Mouse (Mus musculus): Measurements from ENCODE around the gene Esrra.
"Not testable (repeated sequence)": the region's sequence is repeated elsewhere in the genome, so short reads cannot be mapped to it uniquely, and the experiment has no call there.

The Esrra gene

DNA sequence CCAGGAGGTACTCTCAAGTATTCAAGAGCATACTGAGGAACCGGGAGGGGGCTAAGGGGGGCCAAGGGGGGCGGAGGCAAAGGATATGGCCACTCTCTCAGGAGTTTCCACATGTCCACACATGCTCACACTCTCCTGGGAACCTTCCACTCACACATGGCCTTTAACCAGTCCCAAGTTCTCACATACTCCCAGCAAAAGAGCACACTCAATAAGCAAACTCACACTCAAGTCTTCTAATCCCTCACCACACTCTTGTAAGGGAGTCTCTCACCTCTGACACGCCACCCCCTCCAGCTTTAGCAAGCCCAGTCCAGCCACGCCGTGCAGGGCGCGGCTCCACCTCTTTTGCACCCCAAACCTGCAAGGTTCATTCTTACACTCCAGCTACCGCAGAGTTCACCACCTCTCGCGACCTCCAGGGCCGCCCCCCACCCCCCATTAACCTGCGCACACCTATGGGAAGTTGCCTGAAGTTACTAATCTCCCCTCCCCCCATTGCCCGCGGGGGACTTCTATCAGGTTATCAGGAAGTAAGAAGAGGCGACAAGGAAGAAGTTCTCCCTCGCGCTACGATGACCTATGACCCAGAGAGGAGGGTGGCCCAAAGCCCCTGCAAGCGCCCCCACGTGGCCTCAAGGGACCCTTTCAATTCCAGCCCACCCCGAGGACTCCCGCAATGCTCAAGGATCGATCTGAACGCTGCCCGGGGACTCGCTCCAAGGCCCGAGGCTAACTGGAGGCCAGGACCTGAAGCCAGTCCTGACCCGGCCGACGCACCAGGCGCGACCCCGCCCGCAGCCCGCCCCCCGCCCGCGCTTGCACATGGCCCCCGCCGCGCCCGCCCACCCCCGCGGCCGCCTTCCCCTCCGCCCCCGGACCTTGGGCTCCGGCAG is 624 bp downstream of the Esrra start:
- no peak for DNase-seq (ENCODE audit: low read depth, low spot score)

DNA sequence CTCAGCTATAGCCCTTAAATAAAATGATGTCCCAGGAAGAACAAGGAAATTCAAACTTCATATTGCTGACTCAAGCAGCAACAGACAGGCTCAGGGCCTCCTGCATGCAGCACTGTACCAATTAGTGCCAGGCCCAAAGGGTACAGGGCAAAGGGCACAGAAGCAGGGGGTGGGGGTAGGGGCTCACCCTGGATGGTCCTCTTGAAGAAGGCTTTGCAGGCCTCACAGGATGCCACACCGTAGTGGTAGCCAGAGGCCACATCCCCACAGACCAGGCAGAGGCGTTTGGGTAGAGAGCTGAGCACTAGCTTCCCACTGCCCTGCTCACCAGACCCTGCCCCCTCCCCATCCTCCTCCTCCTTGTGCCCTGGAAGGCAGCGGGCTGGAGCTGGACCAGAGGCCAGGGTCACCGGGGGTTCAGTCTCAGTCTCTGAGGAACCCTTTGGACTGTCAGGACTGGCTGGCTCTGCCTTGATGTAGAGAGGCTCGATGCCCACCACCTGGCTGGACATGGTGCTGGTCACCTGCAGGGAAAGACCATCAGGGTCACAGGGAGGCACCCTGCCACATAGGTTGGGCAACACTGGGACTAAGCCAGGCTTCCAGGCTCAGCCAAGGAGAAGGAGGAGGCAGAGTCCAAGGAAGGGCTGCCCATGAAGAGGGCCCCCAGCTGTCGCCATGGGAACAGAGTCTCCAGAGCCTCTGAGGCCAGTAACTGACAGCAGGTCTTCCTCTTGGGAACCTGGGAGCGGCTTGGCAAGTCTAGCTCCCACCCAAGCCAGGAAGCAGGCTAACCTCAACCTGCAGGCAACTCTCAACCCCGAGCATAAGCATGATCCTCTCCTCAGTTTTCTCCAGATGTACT is 1.5 kb downstream of the Esrra start:
- DNase-seq (ENCODE audit: low read depth, low spot score) = no peak

DNA sequence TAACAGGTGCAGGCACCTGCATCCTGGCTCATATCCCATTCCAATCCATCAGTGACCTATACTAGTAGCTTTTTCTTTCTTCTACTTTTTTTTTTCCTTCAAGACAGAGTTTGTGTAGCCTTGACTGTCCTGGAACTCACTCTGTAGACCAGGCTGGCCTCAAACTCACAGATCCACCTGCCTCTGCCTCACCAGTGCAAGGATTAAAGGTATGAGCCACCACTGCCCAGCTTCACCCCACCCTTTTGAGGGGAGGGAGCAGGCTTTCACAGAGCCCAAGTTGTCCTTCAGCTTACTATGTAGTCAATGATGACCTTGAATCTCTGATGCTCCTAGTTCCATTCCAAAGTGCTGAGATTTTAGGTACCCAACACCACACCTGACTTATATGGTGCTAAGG is 2.2 kb downstream of the Esrra start:
- DNase-seq (ENCODE audit: low read depth, low spot score) = no peak

DNA sequence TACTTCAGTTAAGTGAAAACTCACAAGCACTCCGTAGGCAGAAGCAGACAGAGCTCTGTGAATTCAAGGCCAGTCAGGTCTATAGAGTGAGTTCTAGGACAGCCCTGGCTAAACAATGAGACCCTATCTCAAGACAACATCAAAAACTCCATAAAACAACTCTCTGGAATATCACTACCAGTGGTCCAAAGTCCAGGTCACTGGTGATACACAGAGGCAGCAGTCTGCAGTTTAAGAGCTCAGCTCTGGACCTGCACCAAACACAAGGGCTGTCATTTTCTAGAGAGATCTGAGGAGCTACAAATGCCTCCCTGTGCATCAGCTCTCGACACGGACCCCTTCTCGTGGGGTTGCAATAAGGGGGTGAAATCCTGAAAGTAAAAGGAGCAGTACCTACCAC is 3.3 kb downstream of the Esrra start:
- DNase-seq (ENCODE audit: low read depth, low spot score) = no peak

DNA sequence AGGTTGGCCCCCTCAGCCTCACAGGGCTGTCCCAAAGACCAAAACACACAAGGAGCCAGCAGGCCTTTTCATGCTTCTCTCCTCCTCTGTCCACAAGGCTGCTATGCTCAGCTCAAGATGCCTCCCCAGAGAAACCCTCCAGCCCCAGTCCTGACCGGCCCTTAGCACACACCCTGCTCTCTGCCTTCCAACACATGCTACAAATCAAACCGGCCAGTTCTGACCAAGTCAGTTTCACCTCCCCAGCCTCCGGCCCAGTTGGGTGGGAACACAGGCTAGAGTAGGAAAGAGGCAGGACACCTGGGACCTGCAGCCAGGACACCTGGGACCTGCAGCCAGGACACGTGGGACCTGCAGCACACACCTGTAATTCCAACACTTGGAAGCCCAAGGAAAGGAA is 5.1 kb downstream of the Esrra start:
- no peak for DNase-seq (ENCODE audit: low read depth, low spot score)

DNA sequence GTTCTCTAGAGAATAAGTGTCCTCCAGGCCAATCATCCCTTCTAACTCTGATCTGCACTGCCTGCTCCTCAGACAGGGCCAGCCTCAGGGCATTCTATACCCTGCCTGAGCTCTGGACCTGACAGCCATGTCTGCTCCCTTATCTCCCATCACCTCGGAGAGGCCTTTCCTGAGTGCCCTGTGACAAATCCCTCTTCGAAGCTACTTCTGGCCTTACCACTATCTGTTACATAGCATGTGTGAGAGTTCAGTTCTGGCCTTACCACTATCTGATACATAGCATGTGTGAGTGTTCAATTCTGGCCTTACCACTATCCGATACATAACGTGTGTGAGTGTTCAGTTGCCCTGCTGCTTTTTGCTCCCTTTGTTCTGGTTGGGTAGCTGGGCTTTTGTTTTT is 6.3 kb downstream of the Esrra start:
- DNase-seq (ENCODE audit: low read depth, low spot score) = no peak

DNA sequence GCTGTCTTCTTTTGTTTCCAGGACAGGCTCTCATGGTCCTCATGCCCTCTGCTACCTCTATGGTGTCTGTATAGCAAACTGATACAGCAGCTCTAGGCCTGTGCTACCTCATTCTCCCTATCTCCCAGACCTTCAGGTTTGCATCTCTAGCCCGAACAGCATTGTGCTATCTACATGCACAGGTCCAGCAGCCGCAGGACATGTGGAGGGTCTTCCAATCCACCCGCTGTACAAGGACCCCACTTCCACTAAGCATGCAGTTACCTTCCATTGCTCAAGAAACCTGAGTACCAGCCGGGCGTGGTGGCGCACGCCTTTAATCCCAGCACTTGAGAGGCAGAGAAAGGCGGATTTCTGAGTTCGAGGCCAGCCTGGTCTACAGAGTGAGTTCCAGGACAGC is 7.1 kb downstream of the Esrra start:
- no peak for DNase-seq (ENCODE audit: low read depth, low spot score)

DNA sequence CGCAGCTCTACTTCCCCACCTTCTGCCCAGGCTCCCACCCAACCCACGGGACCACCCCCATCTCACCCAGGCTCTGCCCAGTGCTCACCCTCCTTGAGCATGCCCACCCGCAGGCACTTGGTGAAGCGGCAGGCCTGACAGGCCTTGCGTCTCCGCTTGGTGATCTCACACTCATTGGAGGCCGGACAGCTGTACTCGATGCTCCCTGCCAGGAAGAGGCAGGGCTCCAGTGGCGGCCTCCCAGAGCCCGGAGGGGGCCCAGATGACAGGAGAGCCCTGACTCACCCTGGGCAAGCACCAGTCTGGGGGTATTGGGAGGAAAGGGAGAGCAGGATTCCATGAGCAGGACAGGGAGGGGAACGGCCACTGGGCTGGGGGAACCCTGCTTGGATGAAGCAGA is 7.6 kb downstream of the Esrra start:
- no peak for DNase-seq (ENCODE audit: low read depth, low spot score)

DNA sequence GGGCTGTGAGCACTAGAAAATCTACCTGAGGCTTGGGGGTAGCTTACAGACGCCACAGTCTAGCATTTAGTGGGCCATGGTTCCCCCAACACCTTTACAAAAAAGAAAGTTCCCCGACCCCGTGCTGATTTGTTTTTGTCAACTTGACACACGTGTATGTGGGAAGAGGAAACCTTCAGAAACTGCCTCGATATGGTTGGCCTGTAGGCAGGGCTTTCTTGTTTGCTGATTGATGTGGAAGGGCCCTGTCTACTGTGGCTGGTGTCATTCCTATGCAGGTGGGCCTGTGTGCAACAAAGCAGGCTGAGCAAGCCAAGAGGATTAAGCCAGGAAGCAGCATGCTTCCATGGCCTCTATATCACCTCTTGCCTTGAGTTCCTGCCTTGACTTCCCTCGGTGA is 8.6 kb downstream of the Esrra start:
- no peak for DNase-seq (ENCODE audit: low read depth, low spot score)

DNA sequence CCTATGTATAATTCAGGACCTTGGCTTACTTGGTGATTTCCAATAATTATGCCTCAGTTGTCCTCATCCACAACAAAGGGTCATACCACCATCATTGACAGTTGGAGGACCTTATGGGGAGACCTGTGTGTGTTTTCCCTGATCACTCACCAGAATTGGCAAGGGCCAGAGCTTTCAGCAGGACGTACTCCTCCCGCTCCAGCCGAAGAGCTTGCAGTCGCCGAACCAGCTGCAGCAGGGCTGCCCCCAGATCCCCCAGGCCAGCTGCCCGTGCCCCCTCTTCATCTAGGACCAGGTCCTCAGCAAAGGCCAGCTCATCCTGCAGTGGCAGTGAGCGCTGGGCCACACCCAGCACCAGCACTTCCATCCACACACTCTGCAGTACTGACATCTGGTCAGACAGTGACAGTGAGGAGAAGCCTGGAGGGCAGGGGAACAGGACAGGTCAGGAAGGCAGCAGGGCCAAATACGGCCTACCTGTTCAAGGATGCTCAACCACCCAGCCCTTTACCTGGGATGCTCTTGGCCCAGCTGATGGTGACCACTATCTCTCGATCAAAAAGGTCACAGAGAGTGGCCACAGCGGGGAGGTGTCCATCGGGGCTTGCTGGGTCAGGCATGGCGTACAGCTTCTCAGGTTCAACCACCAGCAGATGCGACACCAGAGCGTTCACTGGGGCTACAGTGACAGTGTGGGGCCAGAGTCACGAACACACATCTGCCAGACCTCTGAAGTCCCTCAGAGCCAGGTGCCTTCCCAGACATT is 9.2 kb downstream of the Esrra start:
- DNase-seq (ENCODE audit: low read depth, low spot score) = no peak

DNA sequence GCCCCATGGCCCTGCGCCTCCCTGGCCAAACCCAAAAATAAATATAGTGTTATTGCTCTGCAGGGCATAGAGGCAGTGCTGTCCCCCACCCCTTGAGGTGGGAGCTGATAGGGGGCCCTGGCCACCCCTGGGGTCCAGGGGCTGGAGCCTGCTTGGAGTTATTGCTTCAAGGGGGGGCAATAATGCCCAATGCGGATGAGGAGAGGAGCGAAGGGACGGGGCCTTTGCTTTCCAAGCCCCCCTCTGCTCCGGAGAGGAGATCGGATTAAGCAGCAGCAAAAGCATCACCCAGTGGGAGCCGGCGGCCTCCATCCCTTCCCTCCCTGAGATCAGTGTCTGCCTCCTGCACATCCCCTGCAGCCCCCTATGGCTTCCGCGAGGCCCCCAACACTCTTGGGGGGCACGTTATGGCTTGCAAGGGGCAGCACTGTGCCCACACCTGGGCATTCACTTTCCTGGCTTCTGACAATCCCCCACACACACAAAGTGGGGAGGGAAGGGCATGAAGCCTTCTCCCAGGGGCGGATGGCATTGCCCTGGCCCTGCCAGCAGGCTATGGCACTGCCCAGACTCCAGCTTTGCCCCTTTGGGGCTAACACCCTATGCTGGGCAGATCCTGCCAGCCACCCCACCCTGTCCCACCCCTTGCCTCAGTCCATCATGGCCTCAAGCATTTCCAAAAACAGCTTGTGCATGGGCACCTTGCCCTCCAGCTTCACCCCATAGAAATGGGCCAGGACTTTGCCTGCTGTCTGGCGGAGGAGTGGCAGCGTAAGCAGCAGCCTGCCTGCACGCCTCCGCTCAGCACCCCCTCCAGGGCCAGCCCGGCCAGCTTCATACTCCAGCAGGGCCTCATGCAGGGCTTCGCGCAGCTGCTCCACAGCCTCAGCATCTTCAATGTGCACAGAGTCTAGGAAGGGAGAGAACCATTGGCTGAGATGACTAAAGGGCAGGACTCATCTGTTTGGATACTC is 10.2 kb downstream of the Esrra start:
- no peak for DNase-seq (ENCODE audit: low read depth, low spot score)

DNA sequence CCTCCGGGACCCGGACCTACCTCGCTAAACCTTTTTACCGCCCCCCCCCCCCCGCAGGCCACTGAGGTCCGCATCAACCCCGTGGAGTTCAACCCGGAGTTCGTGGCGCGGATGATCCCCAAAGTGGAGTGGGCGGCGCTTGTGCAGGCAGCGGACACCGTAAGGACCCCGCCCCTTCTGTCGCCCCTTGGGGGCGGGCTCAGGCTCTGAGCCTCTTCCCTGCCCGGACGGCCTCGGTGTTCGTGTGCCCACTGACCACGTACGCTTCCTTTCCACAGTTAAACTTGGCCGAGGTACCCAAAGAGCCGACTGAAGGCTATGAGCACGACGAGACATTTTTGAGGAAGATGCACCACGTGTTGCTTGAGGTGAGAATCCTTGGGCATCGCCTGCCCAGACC is 11.3 kb downstream of the Esrra start:
- DNase-seq (ENCODE audit: low read depth, low spot score) = not testable (repeated sequence)

DNA sequence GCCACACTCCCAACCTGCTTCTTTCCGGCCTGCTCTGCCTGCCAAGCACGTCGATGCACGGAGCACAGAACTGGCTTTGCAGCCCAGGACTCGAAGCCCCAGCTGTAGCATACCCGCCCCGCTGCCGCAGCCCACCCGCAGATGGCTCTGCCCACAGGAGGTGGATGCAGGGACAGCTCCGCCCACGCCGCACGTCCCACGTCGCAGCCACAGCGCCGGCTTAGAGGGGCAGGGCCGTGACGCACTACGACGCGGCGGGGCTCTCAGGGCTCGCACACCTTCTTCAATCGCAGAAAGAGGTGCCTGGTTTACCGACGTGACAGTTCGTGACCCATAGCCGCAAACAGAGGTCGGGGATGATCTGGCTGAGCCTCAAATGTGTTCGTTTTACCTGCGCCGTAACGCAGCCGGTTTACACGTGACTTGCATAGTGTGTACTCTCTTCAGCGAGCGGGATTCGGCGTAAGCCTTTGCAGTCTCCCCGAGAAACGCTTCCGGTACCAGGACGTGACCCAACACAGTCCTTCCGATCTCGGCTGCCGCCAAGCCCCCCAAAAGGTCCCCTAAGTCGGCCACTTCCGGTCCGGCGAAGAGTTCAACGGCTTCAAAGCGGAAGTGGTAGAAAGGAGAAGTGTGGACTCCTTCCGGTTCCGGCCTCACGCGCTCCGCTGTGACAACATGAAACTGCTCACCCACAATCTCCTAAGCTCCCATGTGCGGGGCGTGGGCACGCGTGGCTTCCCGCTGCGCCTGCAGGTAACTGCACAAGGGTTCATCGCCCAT is 11.9 kb downstream of the Esrra start, which contains the start of the genes Trmt112 and Prdx5:
TSS of gene Trmt112 (plus strand) at position 192 of the 783 bp plus-strand sequence.
TSS of gene Prdx5 (minus strand) at position 600 of the 783 bp plus-strand sequence.
- DNase-seq (ENCODE audit: low read depth, low spot score) = peak; percentile 88

DNA sequence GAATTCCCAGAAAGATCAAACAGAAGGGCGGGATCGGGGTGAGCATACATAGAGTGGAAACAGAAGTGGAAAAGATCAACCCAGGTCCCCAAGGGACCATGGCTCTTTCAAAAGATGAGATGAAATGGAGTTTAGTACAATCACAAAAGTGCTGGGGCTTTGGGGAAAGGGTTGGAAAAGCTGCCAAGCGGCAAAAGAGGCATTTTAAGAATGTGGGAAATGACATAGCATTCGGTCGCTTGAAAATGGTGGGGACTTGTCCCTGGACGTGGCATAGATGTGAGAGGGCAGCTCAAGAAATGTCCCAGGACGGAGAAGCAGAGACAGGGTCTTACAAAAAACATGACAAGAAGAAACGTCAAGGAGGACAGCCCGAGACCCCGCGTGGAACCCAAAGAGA is 12.6 kb downstream of the Esrra start:
- DNase-seq (ENCODE audit: low read depth, low spot score) = no peak

DNA sequence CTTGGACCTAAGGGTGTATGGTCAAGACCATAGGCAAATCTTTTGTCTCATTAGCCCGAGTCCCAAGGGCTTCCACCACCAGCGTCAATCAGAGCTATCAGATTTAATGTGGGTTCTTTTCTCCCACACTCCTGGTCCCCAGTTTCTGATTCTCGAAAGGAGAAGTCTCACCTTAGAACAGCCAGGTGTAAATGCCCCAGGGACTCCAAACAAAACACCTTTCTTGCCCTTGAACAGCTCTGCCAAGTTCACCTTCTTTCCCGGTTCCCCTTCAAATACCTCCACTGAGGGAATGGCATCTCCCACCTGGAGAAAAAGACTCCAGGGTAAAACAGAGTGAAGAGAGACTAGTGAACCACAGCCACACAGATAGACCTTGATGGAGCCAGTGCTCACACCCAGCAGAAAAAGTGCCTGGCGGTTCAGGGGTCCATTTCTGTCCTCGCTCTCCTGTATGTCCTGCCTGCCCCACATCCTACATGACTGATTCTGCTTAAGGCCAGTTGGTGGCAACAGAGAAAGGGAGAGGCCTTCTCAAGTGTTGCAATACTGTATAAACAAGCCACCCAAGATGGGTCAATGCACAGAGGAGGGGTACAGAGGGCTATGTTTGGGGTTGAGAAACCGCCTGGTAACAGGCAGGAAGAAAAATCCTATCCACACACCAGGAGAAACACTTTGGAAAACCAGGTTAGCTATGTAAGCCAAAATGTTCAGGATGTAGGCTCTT is 13.6 kb downstream of the Esrra start:
- DNase-seq (ENCODE audit: low read depth, low spot score) = no peak

DNA sequence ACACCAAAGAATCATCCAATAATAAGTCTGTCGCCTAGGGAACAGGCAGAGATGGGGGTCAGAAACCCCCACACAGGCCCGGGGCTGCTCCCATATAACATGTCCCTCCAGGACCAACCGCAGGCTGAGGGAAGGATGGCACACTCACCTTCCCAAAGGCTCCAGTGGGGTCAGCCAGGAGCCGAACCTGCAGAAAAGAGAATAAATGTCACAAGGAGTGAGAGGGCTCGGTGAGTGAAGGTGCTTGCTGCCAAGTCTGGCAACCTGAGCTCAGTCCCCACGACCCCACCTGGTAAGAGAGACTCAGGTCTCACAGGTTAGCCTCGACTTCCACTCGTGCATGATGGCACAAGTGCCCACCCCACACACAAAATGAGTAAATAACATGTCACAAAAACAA is 14.5 kb downstream of the Esrra start:
- no peak for DNase-seq (ENCODE audit: low read depth, low spot score)

DNA sequence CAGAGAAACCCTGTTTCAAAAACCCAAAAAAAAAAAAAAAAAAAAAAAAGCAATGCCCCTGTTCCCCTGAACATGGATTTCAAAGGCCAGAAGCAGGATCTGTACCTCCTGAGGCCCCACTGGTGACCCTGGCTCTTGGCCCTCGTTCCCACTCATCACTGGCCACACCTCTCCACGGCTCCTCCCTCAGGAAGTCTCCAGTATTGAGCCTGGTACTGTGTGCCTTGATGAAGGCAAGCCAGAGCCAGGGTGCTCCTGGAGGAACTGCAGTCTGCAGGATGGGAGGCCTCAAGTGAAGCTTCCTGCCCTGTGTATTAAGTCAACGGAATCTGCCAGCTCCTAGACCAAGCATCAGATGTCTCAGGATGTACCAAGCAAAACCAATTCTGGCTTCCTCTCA is 15.4 kb downstream of the Esrra start:
- DNase-seq (ENCODE audit: low read depth, low spot score) = no peak

DNA sequence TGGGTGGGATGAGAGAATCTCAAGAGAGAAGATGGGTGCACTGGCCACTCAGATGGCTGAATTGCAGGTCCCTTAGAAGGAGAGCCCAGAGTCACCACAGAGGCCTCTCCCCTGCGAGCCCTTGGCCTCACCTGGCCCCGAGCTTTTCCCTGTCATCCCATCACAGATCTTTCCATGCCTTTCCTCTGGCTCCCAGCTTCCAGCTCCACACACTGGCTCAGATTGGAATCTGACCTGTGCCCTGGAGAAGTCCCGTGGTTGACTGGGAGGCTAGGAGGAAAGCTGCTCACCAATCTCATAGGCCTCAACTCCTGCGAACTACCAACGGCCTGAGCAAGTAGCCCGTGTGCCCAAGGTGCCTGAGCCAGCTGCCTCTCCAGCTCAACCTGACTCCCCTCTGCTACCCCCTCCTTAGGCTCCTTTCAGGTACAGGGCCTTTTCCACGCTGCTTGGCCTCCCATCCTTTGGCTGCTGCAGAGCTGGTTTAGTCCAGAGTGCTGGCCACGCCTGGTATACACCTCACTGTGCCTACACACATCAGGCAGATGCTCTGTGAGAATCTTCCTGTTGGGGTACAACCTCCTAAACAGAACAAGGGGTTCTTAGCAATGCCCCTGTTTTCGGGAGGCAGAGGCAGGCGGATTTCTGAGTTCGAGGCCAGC is 16.0 kb downstream of the Esrra start:
- DNase-seq (ENCODE audit: low read depth, low spot score) = no peak

DNA sequence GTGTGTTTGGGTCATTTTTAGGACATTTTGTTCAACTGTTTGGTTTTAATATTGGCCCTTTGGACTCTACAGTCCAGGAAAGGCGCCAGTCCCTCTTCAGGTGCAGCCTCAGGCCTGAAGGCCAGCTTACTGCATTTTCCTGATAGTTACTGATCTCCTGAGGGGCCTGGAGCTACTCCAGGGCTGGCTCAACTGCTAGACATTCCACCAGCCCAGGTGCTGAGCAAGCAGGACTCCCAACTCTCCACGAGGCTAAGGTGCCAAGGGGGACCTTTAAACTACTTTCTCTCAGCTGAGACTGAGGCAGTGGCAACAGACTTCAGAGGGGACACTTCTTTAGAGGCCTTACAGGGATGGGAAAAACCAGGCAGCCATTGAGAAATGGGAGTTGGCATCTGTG is 16.8 kb downstream of the Esrra start:
- no peak for DNase-seq (ENCODE audit: low read depth, low spot score)
